Mouse (Mus musculus): ENCODE data around the gene N4bp2l1. TPM values are rescaled to one million over a fixed set of nuclear protein-coding genes. Genes with fewer than 3 reads are reported as not detected.
A peak's percentile ranks its signal among the peaks of the same experiment; 100 is the strongest.

Gene N4bp2l1
- polyA plus RNA-seq, 1 experiment from 2014 or later, result 9.6 TPM

DNA sequence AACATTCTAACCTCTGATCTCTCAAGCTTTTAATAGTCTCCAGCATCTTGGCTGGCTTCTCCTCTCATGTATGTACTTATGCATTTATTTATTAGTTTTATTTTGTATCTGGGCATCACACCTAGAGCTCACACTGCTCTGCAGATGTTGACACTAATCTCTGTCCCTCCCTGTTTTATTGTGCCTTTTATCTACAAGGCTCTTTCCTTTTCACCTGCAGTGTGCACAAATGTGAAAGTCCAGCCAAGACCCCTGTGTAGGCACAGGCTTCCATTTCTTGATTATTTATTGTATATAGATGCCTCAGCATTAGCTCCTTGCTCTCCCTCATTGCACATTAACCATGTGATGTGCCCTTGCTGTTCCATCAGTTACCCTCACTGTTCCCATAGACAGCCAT lies 35.6 kb downstream of the N4bp2l1 start:
- Histone ChIP-seq H3K9me3 (replicated peaks; ENCODE audit: control insufficient read depth, low read length) (no peaks in the 10 kb centered on the region), H3K4me2 (ENCODE audit: low read depth, low read length) (no peak overlapping the region), H3K4me3 (ENCODE audit: low read length) (no peak overlapping the region), H3K9ac (ENCODE audit: low read length) (no peak overlapping the region), H3K4me1 (ENCODE audit: control insufficient read depth, insufficient read depth, low read length) (0 out of 2 replicates have a peak, but pooled peaks cover 3% of the 10 kb centered on the region), H3K27ac (ENCODE audit: low read length) (no peak overlapping the region), H3K36me3 (ENCODE audit: control insufficient read depth, insufficient read depth) (peaks cover 30% of the 10 kb centered on the region), H3K27me3 (ENCODE audit: control insufficient read depth, insufficient read depth, low read length) (no peaks in the 10 kb centered on the region)
- no peak for ATAC-seq (replicated peaks; ENCODE audit: extremely low read depth, insufficient read depth, low FRiP score)

DNA sequence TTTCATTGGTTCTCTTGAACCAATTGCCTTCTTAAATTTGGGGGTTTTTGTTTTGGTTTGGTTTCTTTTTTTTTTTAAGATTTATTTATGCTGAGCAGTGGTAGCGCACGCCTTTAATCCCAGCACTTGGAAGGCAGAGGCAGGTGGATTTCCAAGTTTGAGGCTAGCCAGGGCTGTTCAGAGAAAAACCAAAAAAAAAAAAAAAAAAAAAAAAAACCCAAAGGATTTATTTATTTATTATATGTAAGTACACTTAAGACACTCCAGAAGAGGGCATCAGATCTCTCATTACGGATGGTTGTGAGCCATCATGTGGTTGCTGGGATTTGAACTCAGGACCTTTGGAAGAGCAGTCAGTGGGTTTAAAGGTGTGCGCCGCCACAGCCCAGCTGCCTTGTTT lies 36.1 kb downstream of the N4bp2l1 start:
- Histone ChIP-seq H3K27me3 (ENCODE audit: control insufficient read depth, insufficient read depth, low read length) (no peaks in the 10 kb centered on the region), H3K27ac (ENCODE audit: low read length) (no peak overlapping the region), H3K9me3 (replicated peaks; ENCODE audit: control insufficient read depth, low read length) (no peaks in the 10 kb centered on the region), H3K4me2 (ENCODE audit: low read depth, low read length) (no peak overlapping the region), H3K4me3 (ENCODE audit: low read length) (no peak overlapping the region), H3K9ac (ENCODE audit: low read length) (no peak overlapping the region), H3K36me3 (ENCODE audit: control insufficient read depth, insufficient read depth) (peaks cover 30% of the 10 kb centered on the region), H3K4me1 (ENCODE audit: control insufficient read depth, insufficient read depth, low read length) (0 out of 2 replicates have a peak, but pooled peaks cover 3% of the 10 kb centered on the region)
- WGBS, result 96% methylated on average over 5 of the region's 5 CpGs
- no peak for ATAC-seq (replicated peaks; ENCODE audit: extremely low read depth, insufficient read depth, low FRiP score)

DNA sequence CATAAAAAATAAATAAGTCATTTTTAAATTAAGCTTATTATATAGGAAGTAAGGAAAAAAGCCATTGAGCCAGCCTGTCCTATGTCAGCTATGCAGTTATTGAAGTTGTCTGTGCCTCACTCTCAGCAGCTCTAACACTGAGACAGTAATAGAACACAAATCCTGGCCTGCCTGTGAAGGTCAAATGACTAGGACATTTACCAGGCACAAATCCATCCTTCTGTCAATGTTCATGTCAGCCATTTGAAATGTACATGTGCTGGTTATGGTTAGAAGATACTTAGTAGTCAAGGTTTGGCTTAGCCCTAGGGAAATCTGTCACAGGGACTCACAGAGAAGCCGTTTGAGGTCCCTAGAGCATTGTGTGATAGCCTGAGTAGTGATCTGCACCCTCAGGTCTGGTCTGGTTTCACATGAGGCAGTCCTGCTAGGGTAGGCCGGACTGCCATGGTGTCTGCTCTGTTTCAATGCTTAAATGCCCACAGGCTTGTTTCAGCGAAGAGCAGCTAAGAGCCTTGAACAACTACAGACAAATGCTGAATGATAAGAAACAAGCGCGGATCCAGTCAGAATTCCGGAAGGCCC lies 37.4 kb downstream of the N4bp2l1 start:
- no peak overlapping the region for H3K4me2 ChIP-seq (ENCODE audit: low read depth, low read length)
- 45% methylated on average over 6 of the region's 6 CpGs for whole genome bisulfite sequencing
- peaks cover 31% of the 10 kb centered on the region for H3K36me3 ChIP-seq (ENCODE audit: control insufficient read depth, insufficient read depth)
- no peak overlapping the region for H3K4me3 ChIP-seq (ENCODE audit: low read length)
- no peaks in the 10 kb centered on the region for H3K9me3 ChIP-seq (replicated peaks; ENCODE audit: control insufficient read depth, low read length)
- H3K4me1 ChIP-seq (ENCODE audit: control insufficient read depth, insufficient read depth, low read length), result 0 out of 2 replicates have a peak, but pooled peaks cover 3% of the 10 kb centered on the region
- H3K9ac ChIP-seq (ENCODE audit: low read length), result no peak overlapping the region
- H3K27me3 ChIP-seq (ENCODE audit: control insufficient read depth, insufficient read depth, low read length), result no peaks in the 10 kb centered on the region
- H3K27ac ChIP-seq (ENCODE audit: low read length), result peak overlapping the region; percentile 77
- peak; percentile 65 for ATAC-seq (replicated peaks; ENCODE audit: extremely low read depth, insufficient read depth, low FRiP score)

DNA sequence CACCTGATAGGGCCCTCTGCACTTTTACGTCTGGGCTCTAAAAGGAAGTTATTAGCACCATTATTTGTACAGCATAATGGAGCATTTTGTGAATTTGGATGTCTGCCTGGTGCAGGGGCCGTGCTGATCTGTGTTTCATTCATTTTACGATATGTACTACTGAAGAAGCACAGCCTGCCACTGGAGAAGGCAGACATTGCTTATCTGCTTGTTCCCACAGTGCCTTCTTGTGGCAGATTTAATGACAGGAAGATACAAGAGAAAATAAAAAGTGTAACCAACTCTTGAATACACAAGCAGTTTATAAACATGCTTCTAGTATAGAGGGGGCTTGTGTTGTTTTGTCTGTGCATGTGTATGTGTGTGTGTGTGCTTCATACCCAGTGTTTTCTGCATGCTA lies 45.4 kb downstream of the N4bp2l1 start:
- H3K36me3 ChIP-seq (ENCODE audit: control insufficient read depth, insufficient read depth), result peaks cover 26% of the 10 kb centered on the region

DNA sequence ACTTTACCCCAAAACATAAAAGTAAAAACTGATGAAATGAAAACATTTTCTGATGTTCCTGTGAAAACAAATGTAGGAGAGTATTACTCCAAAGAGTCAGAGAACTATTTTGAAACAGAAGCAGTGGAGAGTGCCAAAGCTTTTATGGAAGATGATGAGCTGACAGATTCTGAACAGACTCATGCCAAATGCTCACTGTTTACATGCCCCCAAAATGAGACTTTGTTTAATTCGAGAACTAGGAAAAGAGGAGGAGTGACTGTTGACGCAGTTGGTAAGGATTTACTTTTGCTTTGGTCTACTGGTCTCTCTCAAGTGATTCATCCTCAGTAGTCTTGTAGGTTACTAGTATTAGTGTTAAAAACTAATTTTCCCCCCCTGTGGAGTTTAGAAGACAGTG lies 53.8 kb downstream of the N4bp2l1 start:
- Histone ChIP-seq H3K4me3 (ENCODE audit: low read length) (no peak overlapping the region), H3K27me3 (ENCODE audit: control insufficient read depth, insufficient read depth, low read length) (no peaks in the 10 kb centered on the region), H3K27ac (ENCODE audit: low read length) (no peak overlapping the region), H3K36me3 (ENCODE audit: control insufficient read depth, insufficient read depth) (peaks cover 16% of the 10 kb centered on the region), H3K9ac (ENCODE audit: low read length) (no peak overlapping the region), H3K4me1 (ENCODE audit: control insufficient read depth, insufficient read depth, low read length) (no peaks in the 10 kb centered on the region), H3K4me2 (ENCODE audit: low read depth, low read length) (no peak overlapping the region), H3K9me3 (replicated peaks; ENCODE audit: control insufficient read depth, low read length) (no peaks in the 10 kb centered on the region)
- no peak for ATAC-seq (replicated peaks; ENCODE audit: extremely low read depth, insufficient read depth, low FRiP score)
- WGBS, result 75% methylated on average over 2 of the region's 2 CpGs

More for the DNA sequence above, 45.4 kb downstream of the N4bp2l1 start:
- Histone ChIP-seq H3K27me3 (ENCODE audit: control insufficient read depth, insufficient read depth, low read length) (no peaks in the 10 kb centered on the region), H3K27ac (ENCODE audit: low read length) (no peak overlapping the region), H3K9ac (ENCODE audit: low read length) (no peak overlapping the region), H3K4me3 (ENCODE audit: low read length) (no peak overlapping the region), H3K4me2 (ENCODE audit: low read depth, low read length) (no peak overlapping the region), H3K9me3 (replicated peaks; ENCODE audit: control insufficient read depth, low read length) (no peaks in the 10 kb centered on the region), H3K4me1 (ENCODE audit: control insufficient read depth, insufficient read depth, low read length) (no peaks in the 10 kb centered on the region)
- WGBS, result 56% methylated on average over 3 of the region's 3 CpGs
- no peak for ATAC-seq (replicated peaks; ENCODE audit: extremely low read depth, insufficient read depth, low FRiP score)

DNA sequence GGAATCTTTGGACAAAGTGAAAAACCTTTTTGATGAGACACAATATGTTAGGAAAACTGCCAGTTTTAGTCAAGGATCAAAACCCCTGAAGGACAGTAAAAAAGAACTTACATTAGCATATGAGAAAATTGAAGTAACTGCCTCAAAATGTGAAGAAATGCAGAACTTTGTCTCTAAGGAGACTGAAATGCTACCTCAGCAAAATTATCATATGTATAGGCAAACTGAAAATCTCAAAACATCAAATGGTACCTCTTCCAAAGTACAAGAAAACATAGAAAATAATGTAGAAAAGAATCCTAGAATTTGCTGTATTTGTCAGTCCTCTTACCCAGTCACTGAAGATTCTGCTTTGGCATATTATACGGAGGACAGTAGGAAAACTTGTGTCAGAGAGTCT lies 55.7 kb downstream of the N4bp2l1 start:
- Histone ChIP-seq H3K4me2 (ENCODE audit: low read depth, low read length) (no peak overlapping the region), H3K4me3 (ENCODE audit: low read length) (no peak overlapping the region), H3K27ac (ENCODE audit: low read length) (no peak overlapping the region), H3K9me3 (replicated peaks; ENCODE audit: control insufficient read depth, low read length) (no peaks in the 10 kb centered on the region), H3K36me3 (ENCODE audit: control insufficient read depth, insufficient read depth) (peaks cover 26% of the 10 kb centered on the region), H3K4me1 (ENCODE audit: control insufficient read depth, insufficient read depth, low read length) (no peaks in the 10 kb centered on the region), H3K27me3 (ENCODE audit: control insufficient read depth, insufficient read depth, low read length) (no peaks in the 10 kb centered on the region), H3K9ac (ENCODE audit: low read length) (no peak overlapping the region)
- ATAC-seq (replicated peaks; ENCODE audit: extremely low read depth, insufficient read depth, low FRiP score), result no peak
- WGBS, result 95% methylated on average over 1 of the region's 1 CpGs

DNA sequence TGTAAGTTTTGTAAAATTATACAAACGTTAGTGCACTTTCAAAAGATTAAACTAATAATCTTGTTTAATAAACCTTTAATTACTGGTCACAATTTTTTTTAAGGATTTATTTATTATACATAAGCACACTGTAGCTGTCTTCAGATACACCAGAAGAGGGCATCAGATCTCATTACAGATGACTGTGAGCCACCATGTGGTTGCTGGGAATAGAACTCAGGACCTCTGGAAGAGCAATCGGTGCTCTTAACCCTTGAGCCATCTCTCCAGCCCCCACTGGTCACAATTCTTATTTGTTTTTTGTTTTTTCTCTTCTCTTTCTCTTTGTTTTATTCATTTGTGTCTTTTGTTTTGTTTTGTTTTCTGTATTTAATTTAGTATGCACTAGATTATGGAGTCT lies 71.7 kb downstream of the N4bp2l1 start:
- Histone ChIP-seq H3K4me3 (ENCODE audit: low read length) (no peak overlapping the region), H3K36me3 (ENCODE audit: control insufficient read depth, insufficient read depth) (peaks cover 2% of the 10 kb centered on the region; the same call in 1 of the 2 replicates), H3K27me3 (ENCODE audit: control insufficient read depth, insufficient read depth, low read length) (no peaks in the 10 kb centered on the region), H3K4me1 (ENCODE audit: control insufficient read depth, insufficient read depth, low read length) (peaks cover 11% of the 10 kb centered on the region), H3K27ac (ENCODE audit: low read length) (no peak overlapping the region), H3K9ac (ENCODE audit: low read length) (no peak overlapping the region), H3K4me2 (ENCODE audit: low read depth, low read length) (no peak overlapping the region), H3K9me3 (replicated peaks; ENCODE audit: control insufficient read depth, low read length) (no peaks in the 10 kb centered on the region)
- WGBS, result 85% methylated on average over 2 of the region's 2 CpGs
- no peak for ATAC-seq (replicated peaks; ENCODE audit: extremely low read depth, insufficient read depth, low FRiP score)

DNA sequence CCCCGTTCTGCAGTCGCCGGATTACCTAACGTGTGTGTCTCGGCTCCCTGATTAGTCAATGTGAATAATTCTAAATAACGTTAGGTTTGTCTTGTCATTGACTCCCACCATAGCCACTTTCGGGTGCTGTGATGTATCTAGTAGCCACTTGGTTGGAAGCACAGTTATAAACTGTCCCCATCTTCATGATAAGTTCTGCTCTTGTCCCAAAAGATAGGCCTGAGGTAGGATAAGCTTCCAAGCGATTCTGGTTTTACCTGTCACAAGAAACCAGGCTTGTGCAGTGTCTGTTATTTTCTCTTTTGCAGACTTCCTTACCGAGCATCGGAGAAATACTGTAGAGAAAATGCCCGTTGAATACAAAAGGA lies 74.1 kb downstream of the N4bp2l1 start:
- peak overlapping the region; percentile 90 for H3K4me3 ChIP-seq (ENCODE audit: low read length)
- 8% methylated on average over 11 of the region's 11 CpGs for WGBS

DNA sequence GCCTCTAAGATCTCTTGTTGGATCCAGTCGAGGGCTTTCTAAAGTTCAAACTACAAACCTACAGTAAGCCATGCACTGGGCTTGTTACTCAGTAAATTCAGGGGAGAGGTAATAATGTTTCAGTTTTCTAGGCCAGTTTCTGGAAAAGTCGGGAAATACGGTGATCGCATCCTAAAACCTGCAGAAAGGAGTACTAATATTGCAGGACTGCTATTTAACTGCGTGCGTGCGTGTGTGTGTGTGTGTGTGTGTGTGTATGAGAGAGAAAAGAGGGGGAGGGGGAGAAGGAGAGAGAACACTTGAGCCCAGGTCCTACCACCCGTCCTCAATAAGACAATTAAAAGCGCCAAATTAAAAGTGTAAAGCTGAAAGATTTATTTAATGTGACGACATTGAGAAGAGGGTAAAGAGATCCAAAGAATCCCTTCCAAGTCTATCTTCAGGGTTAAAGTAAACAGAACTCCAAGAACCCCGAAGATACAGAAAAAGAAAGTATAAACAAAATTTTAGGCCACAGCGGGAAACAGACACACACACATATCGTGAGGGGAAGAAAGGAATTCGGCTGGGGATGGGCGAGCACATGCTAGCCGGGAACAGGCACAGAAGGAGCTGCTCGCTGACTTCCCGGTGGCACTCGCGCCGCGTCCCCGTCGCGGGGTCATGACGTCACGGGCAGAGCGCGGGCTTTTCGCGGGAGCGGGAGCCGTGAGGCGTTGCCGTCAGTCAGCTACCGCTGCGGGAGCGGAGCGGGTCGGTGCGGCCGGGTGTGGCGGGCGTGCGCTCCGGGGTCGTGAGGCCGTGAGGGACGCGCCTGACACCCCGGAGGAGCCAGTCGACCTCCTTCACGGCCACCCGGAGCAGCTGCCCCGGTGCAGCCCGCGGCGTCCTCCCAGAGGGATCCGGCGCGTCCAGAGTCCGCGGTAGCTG lies 74.8 kb downstream of the N4bp2l1 start, which contains the start of gene Brca2:
Gene Brca2 (plus strand): TSS at position 694 of the 930 bp plus-strand sequence.
- Histone ChIP-seq H3K27ac (ENCODE audit: low read length) (peak within 1 kb of the TSS; percentile 78), H3K27me3 (ENCODE audit: control insufficient read depth, insufficient read depth, low read length) (no peaks in the 10 kb centered on the region), H3K4me1 (ENCODE audit: control insufficient read depth, insufficient read depth, low read length) (peaks cover 11% of the 10 kb centered on the region), H3K9me3 (replicated peaks; ENCODE audit: control insufficient read depth, low read length) (no peaks in the 10 kb centered on the region), H3K4me3 (ENCODE audit: low read length) (peak within 1 kb of the TSS; percentile 90), H3K36me3 (ENCODE audit: control insufficient read depth, insufficient read depth) (peaks cover 2% of the 10 kb centered on the region; the same call in 1 of the 2 replicates), H3K9ac (ENCODE audit: low read length) (peak within 1 kb of the TSS; percentile 94), H3K4me2 (ENCODE audit: low read depth, low read length) (peak within 1 kb of the TSS; percentile 90)
- WGBS, result 7% methylated on average over 53 of the region's 63 CpGs
- ATAC-seq (replicated peaks; ENCODE audit: extremely low read depth, insufficient read depth, low FRiP score), result peak; percentile 92

More for the DNA sequence above, 74.1 kb downstream of the N4bp2l1 start:
- ATAC-seq (replicated peaks; ENCODE audit: extremely low read depth, insufficient read depth, low FRiP score), result no peak
- H3K4me2 ChIP-seq (ENCODE audit: low read depth, low read length), result peak overlapping the region; percentile 90
- H3K9ac ChIP-seq (ENCODE audit: low read length), result peak overlapping the region; percentile 94
- peak overlapping the region; percentile 78 for H3K27ac ChIP-seq (ENCODE audit: low read length)
- H3K4me1 ChIP-seq (ENCODE audit: control insufficient read depth, insufficient read depth, low read length), result peaks cover 11% of the 10 kb centered on the region
- no peaks in the 10 kb centered on the region for H3K27me3 ChIP-seq (ENCODE audit: control insufficient read depth, insufficient read depth, low read length)
- no peaks in the 10 kb centered on the region for H3K9me3 ChIP-seq (replicated peaks; ENCODE audit: control insufficient read depth, low read length)
- H3K36me3 ChIP-seq (ENCODE audit: control insufficient read depth, insufficient read depth), result peaks cover 2% of the 10 kb centered on the region; the same call in 1 of the 2 replicates

Data from heart, embryonic 16.5 days (tissue).